Mouse (Mus musculus) fibroblast of lung, adult 2 months (primary cell): Measurements from ENCODE around the gene Myf5.

Source experiments
- DNase-seq: peaks from one replicate; pipeline ENCODE4 v3.0.0-alpha.2; 2011; ENCODE audit warnings: low read depth

Myf5 gene

DNA sequence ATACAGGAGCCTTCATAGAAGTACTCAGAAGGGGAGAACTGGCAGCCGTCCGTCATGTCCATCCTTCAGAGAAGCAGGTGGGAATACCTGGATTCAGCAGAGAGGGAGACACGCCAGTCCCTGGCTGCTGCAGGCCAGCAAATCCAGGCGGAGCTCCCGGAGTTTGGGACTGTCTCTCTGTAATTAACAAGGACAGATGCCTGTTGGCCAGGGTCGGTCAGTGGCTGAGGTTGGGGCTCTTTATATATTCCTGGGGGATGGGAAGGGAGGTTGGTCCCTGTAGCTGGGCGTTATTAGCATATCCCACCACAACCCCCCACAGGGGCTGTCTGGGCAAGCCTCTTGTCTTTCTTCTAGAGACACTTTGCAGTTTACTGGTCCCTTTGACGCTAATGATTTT is at the start of gene Myf5:
Gene Myf5, minus strand, starts transcription at position 265 of the 400 bp plus-strand sequence.
- DNase-seq: no peak

- no peak for DNase-seq
Observed at GRCm38 (mm10) chr10:107528758-107529157, 42.8 kb upstream of the Myf5 start.

DNA sequence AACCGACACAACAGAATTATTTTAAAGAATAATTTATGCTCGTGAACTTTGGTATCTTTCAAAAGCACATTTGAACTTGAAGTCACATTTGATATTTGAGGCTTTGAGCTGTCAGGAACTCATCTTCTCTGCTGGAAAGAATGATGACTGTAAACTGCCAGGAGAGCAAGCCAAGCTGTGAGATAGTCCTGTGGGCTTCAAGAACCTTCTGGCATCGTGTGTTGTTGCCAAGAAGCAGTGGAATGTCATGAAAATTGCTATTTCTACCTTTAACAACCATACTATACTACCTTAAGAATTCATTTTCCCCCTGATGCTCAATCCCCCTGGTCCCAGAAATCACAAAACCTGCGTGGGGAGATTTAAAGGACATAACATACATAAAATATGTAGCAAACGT is 33.3 kb upstream of the Myf5 start:
- no peak for DNase-seq

GRCm38 (mm10) chr10:107516641-107517040 is 30.7 kb upstream of the Myf5 start:
- DNase-seq: no peak

- no peak for DNase-seq
Observed at GRCm38 (mm10) chr10:107514735-107515134, 28.8 kb upstream of the Myf5 start.

DNA sequence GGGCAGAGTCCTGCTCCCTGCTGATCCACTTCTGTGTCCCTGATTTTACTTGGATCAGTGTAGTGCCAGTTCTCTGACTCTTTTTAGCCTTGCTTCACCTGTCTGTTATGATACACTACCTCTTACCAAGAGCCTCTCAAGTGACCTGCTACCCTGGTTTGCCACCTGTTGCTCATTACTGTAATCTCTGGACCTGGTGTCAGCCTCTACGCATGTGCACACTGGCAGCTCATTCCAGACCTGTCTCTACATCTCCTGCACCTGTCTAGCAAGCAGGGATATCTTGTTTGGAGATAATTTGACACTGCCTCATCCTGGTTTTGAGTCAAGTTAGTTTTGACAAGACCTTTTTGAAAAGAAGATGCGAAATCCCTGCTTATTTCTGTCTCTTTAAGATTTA is 20.5 kb upstream of the Myf5 start:
- DNase-seq: no peak

DNA sequence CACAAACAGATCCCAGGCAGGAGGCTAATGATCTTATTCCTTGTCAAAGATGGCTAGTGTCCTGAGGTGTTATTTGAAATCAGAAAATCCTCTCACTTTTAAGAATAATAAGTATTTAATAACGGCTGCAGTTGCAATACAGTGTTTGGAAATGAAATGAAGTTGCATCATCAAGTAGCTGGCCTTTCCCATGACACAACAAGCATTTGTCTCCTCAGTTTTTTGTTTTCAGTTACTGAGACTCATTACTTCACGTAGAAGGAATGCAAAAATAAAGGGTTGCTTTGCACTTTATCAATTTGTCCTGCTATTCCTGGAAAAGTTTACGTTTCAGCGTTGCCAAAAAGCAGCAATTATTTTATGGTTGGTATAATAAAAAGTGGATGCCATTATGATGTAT is 17.5 kb upstream of the Myf5 start:
- no peak for DNase-seq

DNA sequence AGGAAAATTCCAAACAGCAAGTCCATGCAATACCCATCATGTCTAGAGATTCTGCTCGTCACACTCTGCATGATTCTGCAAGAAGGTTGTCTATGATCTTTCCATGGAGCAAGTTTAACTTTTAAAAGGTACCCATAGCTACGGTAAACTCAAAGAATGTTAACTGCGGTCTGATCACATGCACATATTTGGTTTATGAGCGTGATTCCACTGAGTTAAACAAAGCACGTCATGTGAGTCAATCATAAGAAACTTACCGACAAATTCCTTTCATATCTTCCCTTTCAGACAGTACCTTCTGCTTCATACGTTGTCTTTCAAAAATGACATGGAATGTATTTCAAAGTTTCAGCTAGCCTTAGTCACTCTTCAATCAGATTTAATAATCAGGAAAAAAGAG is 16.3 kb upstream of the Myf5 start:
- no peak for DNase-seq

- DNase-seq: no peak
Observed at GRCm38 (mm10) chr10:107499656-107500055, 13.7 kb upstream of the Myf5 start.

- no peak for DNase-seq
Observed at GRCm38 (mm10) chr10:107496402-107496801, 10.5 kb upstream of the Myf5 start.

- no peak for DNase-seq
Observed at GRCm38 (mm10) chr10:107494568-107494967, 8.6 kb upstream of the Myf5 start, which contains the start of gene Myf6. TSS of gene Myf6 (minus strand) at chr10:107494737.

- DNase-seq: no peak
Observed at GRCm38 (mm10) chr10:107493580-107494474, 7.9 kb upstream of the Myf5 start.

DNA sequence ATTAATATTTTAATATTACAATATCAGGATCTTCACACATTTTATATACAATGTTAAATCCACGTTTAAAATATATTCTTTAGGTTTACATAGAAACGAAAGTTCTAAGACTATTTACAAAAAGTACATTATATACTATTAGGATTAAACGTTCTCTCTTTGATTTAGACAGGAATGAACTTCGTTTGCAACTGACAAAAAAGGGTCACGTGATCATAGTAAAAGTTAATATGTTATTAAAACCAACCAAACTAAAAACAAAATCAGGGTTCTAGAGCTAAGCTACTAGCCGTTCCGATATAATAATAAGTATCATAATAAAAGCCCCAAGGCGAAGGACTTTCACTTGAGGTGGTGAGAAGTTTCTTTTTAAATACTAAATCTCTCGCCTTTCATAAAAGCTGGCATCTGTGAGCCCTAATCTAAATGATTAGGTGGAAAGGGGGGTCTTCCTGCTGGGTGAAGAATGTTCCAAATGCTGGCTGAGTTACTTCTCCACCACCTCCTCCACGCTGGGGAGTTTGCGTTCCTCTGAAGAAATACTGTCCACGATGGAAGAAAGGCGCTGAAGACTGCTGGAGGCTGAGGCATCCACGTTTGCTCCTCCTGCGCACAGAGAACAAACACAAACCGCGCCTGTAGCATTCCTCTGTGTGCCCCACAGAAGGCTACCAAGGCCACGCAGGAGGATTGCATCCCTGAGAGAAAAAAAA is 7.1 kb upstream of the Myf5 start:
- DNase-seq: no peak

- DNase-seq: no peak
Observed at GRCm38 (mm10) chr10:107488654-107489315, 2.9 kb upstream of the Myf5 start.

GRCm38 (mm10) chr10:107486770-107487169 is 836 bp upstream of the Myf5 start:
- DNase-seq: no peak

GRCm38 (mm10) chr10:107484050-107484449 is 1.9 kb downstream of the Myf5 start:
- no peak for DNase-seq

GRCm38 (mm10) chr10:107473497-107473896 is 12.4 kb downstream of the Myf5 start:
- no peak for DNase-seq

- no peak for DNase-seq
Observed at GRCm38 (mm10) chr10:107471712-107472111, 14.2 kb downstream of the Myf5 start.

DNA sequence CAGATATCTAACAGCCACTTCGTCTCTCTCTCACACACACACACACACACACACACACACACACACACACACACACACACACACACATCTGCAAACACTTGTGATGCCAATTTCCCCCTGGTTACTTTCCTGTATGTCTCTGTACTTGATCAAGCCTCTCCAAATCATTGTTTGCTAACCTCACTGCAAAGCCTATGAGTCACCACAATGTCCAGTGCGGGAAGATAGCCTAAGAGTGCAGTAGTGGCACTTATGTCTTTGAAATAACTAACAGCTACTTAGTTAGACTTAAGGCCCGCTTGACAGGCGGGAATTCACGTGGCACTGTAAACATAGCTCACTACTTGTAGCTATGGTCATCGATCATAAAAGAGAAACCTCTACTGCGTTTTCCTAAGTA is 18.1 kb downstream of the Myf5 start:
- DNase-seq: no peak

DNA sequence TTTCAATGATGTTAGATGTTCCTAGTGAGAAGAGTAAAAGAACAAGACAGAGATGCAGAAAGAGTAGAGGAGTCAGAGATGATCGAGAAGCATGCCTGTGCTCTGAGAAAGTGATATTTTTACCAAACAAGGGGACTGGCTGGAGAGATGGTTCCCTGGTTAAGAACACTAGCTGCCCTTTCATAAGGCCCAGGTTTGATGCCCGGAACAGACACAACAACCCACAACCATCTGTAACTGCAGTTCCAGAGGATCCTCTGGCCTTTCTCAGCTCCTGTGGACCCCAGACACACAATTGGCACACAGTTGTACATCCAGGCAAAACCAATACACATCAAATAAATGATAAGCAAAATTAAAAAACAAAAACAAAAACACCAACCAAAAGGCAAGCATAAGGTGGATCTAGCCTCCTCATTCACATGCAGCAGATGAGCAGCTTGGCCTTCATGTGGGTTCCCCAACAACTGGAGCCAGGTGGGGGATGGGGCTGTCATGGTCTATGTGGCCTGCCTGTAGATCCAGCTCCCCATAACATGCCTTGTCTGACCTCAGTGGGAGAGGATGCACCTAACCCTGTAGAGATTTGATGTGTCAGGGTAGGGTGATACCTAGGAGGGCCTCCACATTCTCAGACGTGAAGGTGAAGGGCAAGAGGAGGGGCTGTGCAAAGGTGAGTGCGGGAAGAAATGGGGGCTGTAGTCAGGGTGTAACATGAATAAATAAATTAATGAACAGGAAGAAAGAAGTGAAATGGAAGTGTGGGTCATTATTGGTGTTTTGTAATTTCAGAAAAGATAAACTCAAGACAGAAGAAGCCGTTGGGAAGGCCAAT is 36.2 kb downstream of the Myf5 start:
- no peak for DNase-seq

DNA sequence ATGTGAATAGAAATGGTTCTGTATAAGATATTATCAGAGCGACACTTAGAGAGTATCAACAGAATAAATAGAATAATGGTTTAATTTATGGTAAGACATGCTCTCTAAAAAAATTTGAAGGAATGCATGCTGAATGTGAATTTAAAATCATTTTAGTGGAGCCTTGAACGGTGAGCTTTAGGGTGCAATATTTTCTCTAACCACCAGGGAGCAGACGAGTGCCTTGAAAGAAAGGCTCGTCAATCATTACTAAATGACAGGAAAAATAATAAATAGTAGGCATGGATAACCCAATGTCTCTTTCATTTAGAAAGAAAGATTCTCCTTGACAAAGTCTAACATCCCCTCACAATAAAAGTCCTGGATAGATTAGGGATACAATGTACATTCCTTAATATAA is 43.2 kb downstream of the Myf5 start:
- peak; percentile 25 for DNase-seq

DNA sequence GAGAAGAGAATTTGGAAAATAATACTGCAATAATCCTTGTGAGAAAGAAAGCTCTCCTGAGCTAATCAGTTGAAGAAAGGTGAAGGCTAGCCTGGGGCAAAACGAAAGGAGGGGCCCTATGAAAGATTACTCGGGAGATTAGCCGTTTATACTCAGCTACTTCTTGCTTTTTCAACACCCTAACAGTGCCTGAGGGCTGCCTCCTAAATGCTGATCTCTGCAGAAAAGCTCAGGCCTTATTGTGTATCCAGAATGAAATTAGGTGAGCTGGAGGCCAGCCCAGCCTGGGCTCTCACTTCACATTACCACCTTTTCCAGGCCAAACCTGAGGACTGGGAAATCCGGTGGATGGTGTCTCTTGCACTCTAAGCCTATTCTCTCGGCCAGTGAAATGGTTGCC is 49.0 kb downstream of the Myf5 start:
- no peak for DNase-seq
